10 mouse cellular contexts compared by ENCODE assay signal in genomic region chr10:7462006-7462405, GRCm38 (mm10). TPM values are rescaled to one million over a fixed set of nuclear protein-coding genes. Genes with fewer than 3 reads are reported as not detected.
DNase-seq lines count a peak whose midpoint lies in the region; TF ChIP-seq lines count a peak whose summit lies in the region.
"Had no signal": no experiment of that assay in that cellular context is flagged by ENCODE, and none has a peak within 500 bp of the region (broad histone marks: within the 10 kb centered on the region; RNA-seq: fewer than 3 reads in every experiment).

No protein-coding gene starts in this region.

- TF ChIP-seq EP300 in heart, adult 2 months (IDR thresholded peaks at IDR 0.05; ENCODE audit: insufficient read depth, low read depth, low read length) = no peak

- no peak overlapping the region for H3K4me3 ChIP-seq in heart, adult 2 months
- no peak overlapping the region for H3K4me3 ChIP-seq in testis, adult 2 months (ENCODE audit: control insufficient read depth, low read depth, low read length)
- H3K4me3 ChIP-seq: forebrain, embryonic 10.5 days; hindbrain, embryonic 10.5 days had no signal

- no peaks in the 10 kb centered on the region for H3K27me3 ChIP-seq in heart, adult 2 months (ENCODE audit: control insufficient read depth, insufficient read depth, low read length)
- no peaks in the 10 kb centered on the region for H3K27me3 ChIP-seq in testis, adult 2 months (ENCODE audit: control insufficient read depth, insufficient read depth, low read length)

- TF ChIP-seq POLR2A in heart, adult 2 months (IDR thresholded peaks at IDR 0.05; ENCODE audit: insufficient read depth, low read depth, low read length) = no peak
- TF ChIP-seq POLR2A in testis, adult 2 months (IDR thresholded peaks at IDR 0.05; ENCODE audit: control insufficient read depth, low read depth, low read length) = no peak

- no peak overlapping the region for H3K9ac ChIP-seq in heart, adult 2 months (ENCODE audit: low read depth, low read length)

- H3K27ac ChIP-seq in heart, adult 2 months = no peak overlapping the region
- H3K27ac ChIP-seq in testis, adult 2 months (ENCODE audit: control insufficient read depth, insufficient read depth, low read depth, low read length) = no peak overlapping the region
- H3K27ac ChIP-seq: forebrain, embryonic 10.5 days; hindbrain, embryonic 10.5 days had no signal

- WGBS in heart, adult 2 months = 58% methylated on average over 3 of the region's 3 CpGs

- peak; percentile 23 for TF ChIP-seq CTCF in heart, adult 2 months (IDR thresholded peaks at IDR 0.05)
- TF ChIP-seq CTCF in testis, adult 2 months (IDR thresholded peaks at IDR 0.05; ENCODE audit: control insufficient read depth, insufficient read depth, insufficient replicate concordance, low read depth, low read length) = peak; percentile 34; the same call in 1 of the 2 replicates

- intact Hi-C loops in heart, adult 2 months (cut with DNase I) = no loop called here

- H3K79me2 ChIP-seq in heart, adult 2 months (replicated peaks; ENCODE audit: control insufficient read depth, insufficient read depth, low read length) = no peaks in the 10 kb centered on the region

- DNase-seq in heart, adult 2 months = no peak
- no peak for DNase-seq in heart, adult 18-20 months
- no peak for DNase-seq in testis, postnatal 10 days (ENCODE audit: low spot score)
- peak; percentile 20 for DNase-seq in adrenal gland, postnatal 25 days
- peak; percentile 18 for DNase-seq in naive thymus-derived CD4-positive, alpha-beta T cell, adult 2 months (ENCODE audit: low read depth)
- DNase-seq in ovary, postnatal 10 days (ENCODE audit: low spot score) = no peak
- no peak for DNase-seq in retina, postnatal 1 day

- no peaks in the 10 kb centered on the region for H3K36me3 ChIP-seq in heart, adult 2 months (ENCODE audit: control insufficient read depth, insufficient read depth, low read length)
- no peaks in the 10 kb centered on the region for H3K36me3 ChIP-seq in testis, adult 2 months (ENCODE audit: control insufficient read depth, insufficient read depth, low read length)
- H3K36me3 ChIP-seq: forebrain, embryonic 10.5 days; hindbrain, embryonic 10.5 days had no signal

- no peaks in the 10 kb centered on the region for H3K4me1 ChIP-seq in heart, adult 2 months (ENCODE audit: control insufficient read depth, insufficient read depth, low read length)
- H3K4me1 ChIP-seq in testis, adult 2 months (ENCODE audit: control insufficient read depth, insufficient read depth, low read length) = no peaks in the 10 kb centered on the region
- H3K4me1 ChIP-seq: forebrain, embryonic 10.5 days; hindbrain, embryonic 10.5 days had no signal

RNA-seq across cellular contexts. Expression of gene Ulbp1, which starts 11.4 kb away (rescaled TPM):
- total RNA-seq in heart, adult 2 months (2021) = 1 to 10 TPM; 2.3 to 2.6 TPM
- polyA plus RNA-seq in heart, adult 2 months (2012; rRNA removed) = 0.64 and 1.00 TPM in 2 replicates
- total RNA-seq in heart, adult 18-20 months (2021) = 1 to 10 TPM; 2.0 to 3.0 TPM
- 0.42 and 0.61 TPM in 2 replicates for polyA plus RNA-seq in testis, adult 2 months (2012; rRNA removed)
- total RNA-seq in adrenal gland, postnatal 25 days (2021) = 12.9 and 13.1 TPM in 2 replicates

Comparison
In these comparisons a context has a peak if more than half of its experiments do, and no peak if none do; other contexts are left out.
1. DNase-seq: peak in adrenal gland, postnatal 25 days (single experiment) and naive thymus-derived CD4-positive, alpha-beta T cell, adult 2 months (single experiment); none in heart, adult 2 months (0 of 2), heart, adult 18-20 months (0 of 2), testis, postnatal 10 days (single experiment), ovary, postnatal 10 days (single experiment) and retina, postnatal 1 day (single experiment).